Mouse (Mus musculus) heart, embryonic 10.5 days (tissue): ENCODE results near the gene Golt1a. TPM values are rescaled to one million over a fixed set of nuclear protein-coding genes. Genes with fewer than 3 reads are reported as not detected.
"Not testable (repeated sequence)": the region's sequence is repeated elsewhere in the genome, so short reads cannot be mapped to it uniquely, and the experiment has no call there.

Source experiments
- DNase-seq: peaks from one replicate; pipeline ENCODE4 v3.0.0-alpha.2; 2017; ENCODE audit warnings: low spot score
- H3K27ac ChIP-seq: fragments of 300-500 bp; sonication (generic); 2 replicates; pipeline ENCODE4 v1.5.1; 2016; ENCODE audit warnings: mild to moderate bottlenecking
- H3K27me3 ChIP-seq: fragments of 300-500 bp; sonication (generic); 2 replicates; pipeline ENCODE4 v1.6.1; 2016; ENCODE audit warnings: mild to moderate bottlenecking; ENCODE audit not compliant: poor library complexity, insufficient read depth, severe bottlenecking
- H3K36me3 ChIP-seq: fragments of 300-500 bp; sonication (generic); 2 replicates; pipeline ENCODE4 v1.6.1; 2016; ENCODE audit warnings: mild to moderate bottlenecking, moderate library complexity
- H3K4me1 ChIP-seq: fragments of 300-500 bp; sonication (generic); 2 replicates; pipeline ENCODE4 v1.6.1; 2016; ENCODE audit warnings: mild to moderate bottlenecking
- H3K4me3 ChIP-seq: fragments of 300-500 bp; sonication (generic); 2 replicates; pipeline ENCODE4 v1.5.1; 2016; ENCODE audit warnings: mild to moderate bottlenecking, moderate library complexity
- H3K9me3 ChIP-seq: fragments of 300-500 bp; sonication (generic); 2 replicates; pipeline ENCODE4 v1.6.1; 2016; ENCODE audit warnings: mild to moderate bottlenecking, moderate library complexity
- WGBS: fragments of 180-500 bp; shearing (Covaris S2); methylation state at CpG from one replicate; pipeline ENCODE4 v1.1.7; 2016; 5-methylcytosine and 5-hydroxymethylcytosine counted together
- polyA plus RNA-seq: library from polyadenylated mRNA; unstranded; fragments of >200 nt; fragmentation: Nextera tagmentation; extraction: Ambion mirVana; gene quantifications from 2 replicates; pipeline ENCODE4 v1.2.1, GENCODE M21; 2016

Gene Golt1a
- polyA plus RNA-seq, 1 experiment from 2014 or later: 1.7 TPM

GRCm38 (mm10) chr1:133331142-133331541 lies 21.5 kb downstream of the Golt1a start:
- peaks cover 62% of the 10 kb centered on the region for H3K27me3 ChIP-seq

GRCm38 (mm10) chr1:133332656-133333430 lies 23.2 kb downstream of the Golt1a start:
- H3K27ac ChIP-seq: no peak overlapping the region
- H3K36me3 ChIP-seq: no peaks in the 10 kb centered on the region
- no peaks in the 10 kb centered on the region for H3K9me3 ChIP-seq
- peaks cover 46% of the 10 kb centered on the region for H3K27me3 ChIP-seq
- H3K4me3 ChIP-seq: no peak overlapping the region
- DNase-seq: no peak
- 86% methylated on average over 11 of the region's 11 CpGs for WGBS
- H3K4me1 ChIP-seq: peaks cover 8% of the 10 kb centered on the region

More at GRCm38 (mm10) chr1:133331142-133331541, 21.5 kb downstream of the Golt1a start:
- Histone ChIP-seq H3K4me1 (peaks cover 8% of the 10 kb centered on the region), H3K27ac (no peak overlapping the region), H3K9me3 (no peaks in the 10 kb centered on the region), H3K4me3 (no peak overlapping the region), H3K36me3 (no peaks in the 10 kb centered on the region)
- 56% methylated on average over 3 of the region's 3 CpGs for WGBS
- no peak for DNase-seq

- H3K4me1 ChIP-seq: peaks cover 8% of the 10 kb centered on the region
- H3K9me3 ChIP-seq: no peaks in the 10 kb centered on the region
- 83% methylated on average over 6 of the region's 6 CpGs for WGBS
- no peak overlapping the region for H3K27ac ChIP-seq
- DNase-seq: no peak
- H3K4me3 ChIP-seq: no peak overlapping the region
- peaks cover 35% of the 10 kb centered on the region for H3K27me3 ChIP-seq
- H3K36me3 ChIP-seq: no peaks in the 10 kb centered on the region
Measured at GRCm38 (mm10) chr1:133333937-133334336, 24.3 kb downstream of the Golt1a start.

- H3K36me3 ChIP-seq, DNase-seq, H3K9me3 ChIP-seq, H3K4me3 ChIP-seq, H3K4me1 ChIP-seq, H3K27ac ChIP-seq, H3K27me3 ChIP-seq: not testable (repeated sequence)
- WGBS: 65% methylated on average over 1 of the region's 1 CpGs
Measured at GRCm38 (mm10) chr1:133340403-133340802, 30.8 kb downstream of the Golt1a start.

GRCm38 (mm10) chr1:133344357-133344756 lies 34.8 kb downstream of the Golt1a start:
- H3K4me1 ChIP-seq: peaks cover 14% of the 10 kb centered on the region

GRCm38 (mm10) chr1:133346531-133346930 lies 36.9 kb downstream of the Golt1a start:
- no peak for DNase-seq
- Histone ChIP-seq H3K9me3 (no peaks in the 10 kb centered on the region), H3K27ac (no peak overlapping the region), H3K4me3 (no peak overlapping the region), H3K4me1 (peaks cover 25% of the 10 kb centered on the region), H3K27me3 (peaks cover 5% of the 10 kb centered on the region; the same call in 1 of the 2 replicates), H3K36me3 (no peaks in the 10 kb centered on the region)
- 80% methylated on average over 9 of the region's 9 CpGs for WGBS

More at GRCm38 (mm10) chr1:133344357-133344756, 34.8 kb downstream of the Golt1a start:
- no peaks in the 10 kb centered on the region for H3K9me3 ChIP-seq
- H3K27me3 ChIP-seq: no peaks in the 10 kb centered on the region
- WGBS: 86% methylated on average over 2 of the region's 2 CpGs
- H3K27ac ChIP-seq: no peak overlapping the region
- no peak overlapping the region for H3K4me3 ChIP-seq
- no peaks in the 10 kb centered on the region for H3K36me3 ChIP-seq
- no peak for DNase-seq

- DNase-seq: no peak
- WGBS: 51% methylated on average over 3 of the region's 3 CpGs
- H3K9me3 ChIP-seq: no peaks in the 10 kb centered on the region
- H3K4me3 ChIP-seq: no peak overlapping the region
- no peak overlapping the region for H3K27ac ChIP-seq
- H3K27me3 ChIP-seq: peaks cover 11% of the 10 kb centered on the region; the same call in 1 of the 2 replicates
- peaks cover 28% of the 10 kb centered on the region for H3K4me1 ChIP-seq
- H3K36me3 ChIP-seq: no peaks in the 10 kb centered on the region
Measured at GRCm38 (mm10) chr1:133347226-133347625, 37.6 kb downstream of the Golt1a start.

GRCm38 (mm10) chr1:133347693-133348520 lies 38.3 kb downstream of the Golt1a start:
- H3K4me3 ChIP-seq: no peak overlapping the region
- no peak for DNase-seq
- H3K36me3 ChIP-seq: no peaks in the 10 kb centered on the region
- H3K27me3 ChIP-seq: peaks cover 15% of the 10 kb centered on the region; the same call in 1 of the 2 replicates
- no peak overlapping the region for H3K27ac ChIP-seq
- peaks cover 28% of the 10 kb centered on the region for H3K4me1 ChIP-seq
- no peaks in the 10 kb centered on the region for H3K9me3 ChIP-seq
- 60% methylated on average over 11 of the region's 11 CpGs for WGBS

- H3K9me3 ChIP-seq: no peaks in the 10 kb centered on the region
- H3K27me3 ChIP-seq: peaks cover 36% of the 10 kb centered on the region
- H3K36me3 ChIP-seq: no peaks in the 10 kb centered on the region
- no peak within 1 kb of the TSS for H3K4me3 ChIP-seq
- DNase-seq: no peak
- 77% methylated on average over 1 of the region's 1 CpGs for WGBS
- H3K4me1 ChIP-seq: peaks cover 28% of the 10 kb centered on the region
- H3K27ac ChIP-seq: no peak within 1 kb of the TSS
Measured at GRCm38 (mm10) chr1:133350210-133350609, 40.6 kb downstream of the Golt1a start, which contains the start of gene Ren1. Ren1 (plus strand) TSS chr1:133350510.

GRCm38 (mm10) chr1:133351762-133352161 lies 42.2 kb downstream of the Golt1a start:
- peaks cover 48% of the 10 kb centered on the region for H3K27me3 ChIP-seq
- H3K27ac ChIP-seq: no peak overlapping the region
- H3K4me3 ChIP-seq: no peak overlapping the region
- H3K4me1 ChIP-seq: peaks cover 43% of the 10 kb centered on the region
- no peaks in the 10 kb centered on the region for H3K36me3 ChIP-seq
- no peaks in the 10 kb centered on the region for H3K9me3 ChIP-seq
- WGBS: 50% methylated on average over 9 of the region's 9 CpGs
- DNase-seq: no peak

- Histone ChIP-seq H3K27me3 (peaks cover 62% of the 10 kb centered on the region), H3K4me3 (no peak overlapping the region), H3K27ac (no peak overlapping the region), H3K4me1 (peaks cover 29% of the 10 kb centered on the region), H3K36me3 (no peaks in the 10 kb centered on the region), H3K9me3 (no peaks in the 10 kb centered on the region)
- WGBS: 53% methylated on average over 12 of the region's 12 CpGs
- no peak for DNase-seq
Measured at GRCm38 (mm10) chr1:133353371-133353809, 43.8 kb downstream of the Golt1a start.

- H3K36me3 ChIP-seq: no peaks in the 10 kb centered on the region
- H3K9me3 ChIP-seq: no peaks in the 10 kb centered on the region
- H3K4me3 ChIP-seq: no peak overlapping the region
- 53% methylated on average over 5 of the region's 5 CpGs for WGBS
- peaks cover 80% of the 10 kb centered on the region for H3K27me3 ChIP-seq
- no peak for DNase-seq
- H3K4me1 ChIP-seq: peaks cover 23% of the 10 kb centered on the region
- no peak overlapping the region for H3K27ac ChIP-seq
Measured at GRCm38 (mm10) chr1:133355469-133355868, 45.9 kb downstream of the Golt1a start.

GRCm38 (mm10) chr1:133355912-133356311 lies 46.3 kb downstream of the Golt1a start:
- no peaks in the 10 kb centered on the region for H3K9me3 ChIP-seq
- H3K4me3 ChIP-seq: no peak overlapping the region
- H3K4me1 ChIP-seq: peaks cover 22% of the 10 kb centered on the region
- WGBS: 54% methylated on average over 15 of the region's 15 CpGs
- H3K27me3 ChIP-seq: peaks cover 80% of the 10 kb centered on the region
- no peaks in the 10 kb centered on the region for H3K36me3 ChIP-seq
- H3K27ac ChIP-seq: no peak overlapping the region
- DNase-seq: no peak
